ENCODE assay signal across 7 mouse cellular contexts in genomic region chr4:141310191-141310606, GRCm38 (mm10). TPM values are rescaled to one million over a fixed set of nuclear protein-coding genes. Genes with fewer than 3 reads are reported as not detected.
A peak's percentile ranks its signal among the peaks of the same experiment; 100 is the strongest.
DNase-seq lines count a peak whose midpoint lies in the region; ATAC-seq and TF ChIP-seq lines count a peak whose summit lies in the region.

No protein-coding gene starts in this region.

- no peak for TF ChIP-seq CTCF in heart, postnatal 0 days (IDR thresholded peaks at IDR 0.05; ENCODE audit: low read depth)

- 5% methylated on average over 8 of the region's 8 CpGs for WGBS in heart, postnatal 0 days

- 0 out of 2 replicates have a peak, but pooled peaks cover 4% of the 10 kb centered on the region for H3K36me3 ChIP-seq in heart, postnatal 0 days (replicated peaks; ENCODE audit: control insufficient read depth, insufficient read depth, low read length)

- 0 out of 2 replicates have a peak overlapping the region, but pooled peaks have one; percentile 9 for H3K9ac ChIP-seq in heart, postnatal 0 days (replicated peaks; ENCODE audit: low read depth, low read length)

- DNase-seq in NIH3T3 (ENCODE audit: low read depth) = peak; percentile 93
- DNase-seq in adrenal gland, postnatal 36 days = peak; percentile 89 to 94
- DNase-seq in heart, postnatal 0 days (ENCODE audit: low spot score) = peak; percentile 90
- peak; percentile 62 for DNase-seq in liver
- DNase-seq in retina, postnatal 1 day = peak; percentile 94
- DNase-seq in layer of hippocampus, postnatal 14 days (ENCODE audit: low spot score in 2 of 2) = no peak
- no peak for DNase-seq in spleen, postnatal 14 days (ENCODE audit: low spot score in 2 of 2)

- peak; percentile 35; the same call in 1 of the 2 replicates for TF ChIP-seq EP300 in heart, postnatal 0 days (IDR thresholded peaks at IDR 0.05; ENCODE audit: low read depth)

- peak overlapping the region; percentile 41 for H3K4me2 ChIP-seq in heart, postnatal 0 days (ENCODE audit: low read depth, low read length)

- H3K9me3 ChIP-seq in heart, postnatal 0 days (replicated peaks; ENCODE audit: control insufficient read depth, low read length) = no peaks in the 10 kb centered on the region

- ATAC-seq in heart, postnatal 0 days (ENCODE audit: insufficient read depth, low read depth) = peak; percentile 86

- peak overlapping the region; percentile 85 for H3K27ac ChIP-seq in heart, postnatal 0 days (ENCODE audit: low read depth)

- peaks cover 44% of the 10 kb centered on the region for H3K4me1 ChIP-seq in heart, postnatal 0 days (ENCODE audit: control insufficient read depth, insufficient read depth)

- H3K4me3 ChIP-seq in heart, postnatal 0 days (ENCODE audit: low read depth, low read length) = no peak overlapping the region

- H3K27me3 ChIP-seq in heart, postnatal 0 days (ENCODE audit: control insufficient read depth, insufficient read depth, low read length) = no peaks in the 10 kb centered on the region

RNA-seq across cellular contexts. Expression of gene Epha2, which starts 9.2 kb away (rescaled TPM):
- 10 to 100 TPM; 14.4 to 23.6 TPM for total RNA-seq in adrenal gland, postnatal 36 days (2021)
- 10.1 and 11.7 TPM in 2 replicates for total RNA-seq in heart, postnatal 0 days (2014; rRNA removed; ENCODE audit: low replicate concordance)
- 1.4 TPM in 2 replicates for polyA plus RNA-seq in heart, postnatal 0 days (2015; fragmentation: Nextera tagmentation; extraction: Ambion mirVana)
- total RNA-seq in layer of hippocampus, postnatal 14 days (2021) = 1 to 10 TPM; 1.8 to 2.0 TPM

RNA-seq across cellular contexts. Expression of gene Fam131c, which starts 57.8 kb away (rescaled TPM):
- total RNA-seq in adrenal gland, postnatal 36 days (2021) = 1 to 10 TPM; 1.8 to 2.7 TPM
- total RNA-seq in heart, postnatal 0 days (2014; rRNA removed; ENCODE audit: low replicate concordance) = 2.2 TPM in 1 of 2 replicates, not detected in the other
- polyA plus RNA-seq in heart, postnatal 0 days (2015; fragmentation: Nextera tagmentation; extraction: Ambion mirVana) = 0.14 and 0.20 TPM in 2 replicates
- 1 to 10 TPM; 5.0 to 6.6 TPM for total RNA-seq in layer of hippocampus, postnatal 14 days (2021)

Comparison
In these comparisons a context has a peak if more than half of its experiments do, and no peak if none do; other contexts are left out.
1. DNase-seq: peak in NIH3T3 (single experiment), adrenal gland, postnatal 36 days (2 of 2), heart, postnatal 0 days (single experiment), liver (single experiment) and retina, postnatal 1 day (single experiment); none in layer of hippocampus, postnatal 14 days (0 of 2) and spleen, postnatal 14 days (0 of 2).